Mouse (Mus musculus): ENCODE results near the gene Spry2.

- TF ChIP-seq POLR2A (IDR thresholded peaks at IDR 0.05; ENCODE audit: low read depth, low read length): no peak
- TF ChIP-seq CTCF (IDR thresholded peaks at IDR 0.05; ENCODE audit: borderline replicate concordance, insufficient read depth, low read length): no peak
These were observed 26.2 kb downstream of the Spry2 start for GRCm38 (mm10) chr14:105870370-105870936.
